Mouse (Mus musculus) gastrocnemius, postnatal 14 days (tissue): Measurements from ENCODE around the gene Ptx3. TPM values are rescaled to one million over a fixed set of nuclear protein-coding genes. Genes with fewer than 3 reads are reported as not detected.
"Not testable (repeated sequence)": the region's sequence is repeated elsewhere in the genome, so short reads cannot be mapped to it uniquely, and the experiment has no call there.

ENCODE experiments used
- DNase-seq: peaks from one replicate; pipeline ENCODE4 v3.0.0; 2021; ENCODE audit warnings: mixed read lengths
- intact Hi-C: fragments of 180-260 bp; cut with DNase I; formaldehyde crosslinking; loops from one replicate; pipeline ENCODE4 v1.15.1; 2025; ENCODE audit warnings: low total_unique reads
- long read RNA-seq, 2 experiments: library from polyadenylated mRNA; stranded (forward); transcript quantifications; one replicate each; pipeline ENCODE4 v2.0.0; 2021
- total RNA-seq, 2 experiments: library from RNA; stranded (reverse); gene quantifications; 2 replicates each; pipeline ENCODE4 v1.2.3; 2021

Gene Ptx3
- total RNA-seq, result 1 to 10 TPM; 3.8 to 8.6 TPM
- long read RNA-seq, experiment 1, transcript Ptx3-201 (3 exons, 1,898 nt), result major isoform, 5 of 8 reads
- long read RNA-seq, experiment 1, partial matches to known transcripts, result 3 of 8 reads
- long read RNA-seq, experiment 1, other reads (novel, unspliced or antisense), result 0 of 8 reads
- long read RNA-seq, experiment 2, transcript Ptx3-201 (3 exons, 1,898 nt), result major isoform, 6 of 15 reads
- long read RNA-seq, experiment 2, partial matches to known transcripts, result 9 of 15 reads
- long read RNA-seq, experiment 2, other reads (novel, unspliced or antisense), result 0 of 15 reads

GRCm38 (mm10) chr3:66219655-66220191 lies at the start of gene Ptx3:
Ptx3 (plus strand) TSS chr3:66219910.
- no peak for DNase-seq

GRCm38 (mm10) chr3:66172907-66173306 lies 46.8 kb upstream of the Ptx3 start:
- peak; percentile 5 for DNase-seq
- intact Hi-C loops, result no loop called here

More at GRCm38 (mm10) chr3:66219655-66220191, at the start of gene Ptx3:
- intact Hi-C loops, result no loop called here

- intact Hi-C loops, result no loop called here
- no peak for DNase-seq
Measured at GRCm38 (mm10) chr3:66179647-66180046, 40.1 kb upstream of the Ptx3 start.

GRCm38 (mm10) chr3:66193910-66194562 lies 25.7 kb upstream of the Ptx3 start:
- DNase-seq, result no peak
- intact Hi-C loops, result no loop called here

- intact Hi-C loops, result no loop called here
- DNase-seq, result no peak
Measured at GRCm38 (mm10) chr3:66208836-66209573, 10.7 kb upstream of the Ptx3 start.

GRCm38 (mm10) chr3:66213524-66213923 lies 6.2 kb upstream of the Ptx3 start:
- intact Hi-C loops, result no loop called here
- no peak for DNase-seq

- intact Hi-C loops, result no loop called here
- no peak for DNase-seq
Measured at GRCm38 (mm10) chr3:66215759-66216158, 4.0 kb upstream of the Ptx3 start.

- intact Hi-C loops, result no loop called here
- peak; percentile 59 for DNase-seq
Measured at GRCm38 (mm10) chr3:66220554-66221242, 988 bp downstream of the Ptx3 start.

- intact Hi-C loops, result no loop called here
- peak; percentile 48 for DNase-seq
Measured at GRCm38 (mm10) chr3:66221243-66221611, 1.5 kb downstream of the Ptx3 start.

GRCm38 (mm10) chr3:66224931-66225537 lies 5.3 kb downstream of the Ptx3 start:
- no peak for DNase-seq
- intact Hi-C loops, result no loop called here

- DNase-seq, intact Hi-C loops: not testable (repeated sequence)
Measured at GRCm38 (mm10) chr3:66236234-66236871, 16.6 kb downstream of the Ptx3 start.

- DNase-seq, result no peak
- intact Hi-C loops, result loop anchor here (10.0 kb wide), 1 partner anchor 226 kb away; no protein-coding TSS in a partner anchor
Measured at GRCm38 (mm10) chr3:66240476-66240875, 20.8 kb downstream of the Ptx3 start.

GRCm38 (mm10) chr3:66251842-66252241 lies 32.1 kb downstream of the Ptx3 start:
- intact Hi-C loops, result no loop called here
- no peak for DNase-seq

- intact Hi-C loops, result no loop called here
- no peak for DNase-seq
Measured at GRCm38 (mm10) chr3:66254504-66255105, 34.9 kb downstream of the Ptx3 start.

GRCm38 (mm10) chr3:66262319-66262718 lies 42.6 kb downstream of the Ptx3 start:
- intact Hi-C loops, result no loop called here
- peak; percentile 6 for DNase-seq

GRCm38 (mm10) chr3:66263270-66263669 lies 43.6 kb downstream of the Ptx3 start:
- intact Hi-C loops, result no loop called here
- no peak for DNase-seq
